Comparison of ENCODE assay signal across 8 mouse cellular contexts in genomic region chr11:74821463-74821862, GRCm38 (mm10). TPM values are rescaled to one million over a fixed set of nuclear protein-coding genes. Genes with fewer than 3 reads are reported as not detected.
DNase-seq lines count a peak whose midpoint lies in the region; ATAC-seq and TF ChIP-seq lines count a peak whose summit lies in the region.

No protein-coding gene starts in this region.

- no peak overlapping the region for H3K4me3 ChIP-seq in kidney, embryonic 16.5 days (ENCODE audit: low read length)
- no peak overlapping the region for H3K4me3 ChIP-seq in kidney, postnatal 0 days (replicated peaks; ENCODE audit: low read depth, low read length)
- H3K4me3 ChIP-seq in neural tube, embryonic 15.5 days (replicated peaks) = no peak overlapping the region
- no peak overlapping the region for H3K4me3 ChIP-seq in midbrain, embryonic 11.5 days (ENCODE audit: low read depth, low read length)

- H3K27me3 ChIP-seq in kidney, embryonic 16.5 days (ENCODE audit: insufficient read depth, low read length) = no peaks in the 10 kb centered on the region
- H3K27me3 ChIP-seq in kidney, postnatal 0 days (ENCODE audit: insufficient read depth, low read length) = no peaks in the 10 kb centered on the region
- no peaks in the 10 kb centered on the region for H3K27me3 ChIP-seq in neural tube, embryonic 15.5 days (replicated peaks)
- no peaks in the 10 kb centered on the region for H3K27me3 ChIP-seq in midbrain, embryonic 11.5 days (ENCODE audit: control insufficient read depth, insufficient read depth, low read length)

- H3K4me1 ChIP-seq in kidney, embryonic 16.5 days (ENCODE audit: insufficient read depth, low read length) = peaks cover 7% of the 10 kb centered on the region; the same call in 1 of the 2 replicates
- H3K4me1 ChIP-seq in kidney, postnatal 0 days (replicated peaks; ENCODE audit: insufficient read depth, low read length) = peaks cover 6% of the 10 kb centered on the region
- H3K4me1 ChIP-seq in neural tube, embryonic 15.5 days = no peaks in the 10 kb centered on the region
- no peaks in the 10 kb centered on the region for H3K4me1 ChIP-seq in midbrain, embryonic 11.5 days (ENCODE audit: control insufficient read depth, insufficient read depth, low read length)

- H3K9me3 ChIP-seq in kidney, embryonic 16.5 days (ENCODE audit: low read length) = no peaks in the 10 kb centered on the region
- H3K9me3 ChIP-seq in kidney, postnatal 0 days (replicated peaks; ENCODE audit: low read length) = no peaks in the 10 kb centered on the region
- no peaks in the 10 kb centered on the region for H3K9me3 ChIP-seq in neural tube, embryonic 15.5 days (replicated peaks)
- no peaks in the 10 kb centered on the region for H3K9me3 ChIP-seq in midbrain, embryonic 11.5 days (ENCODE audit: control insufficient read depth, low read length)

- WGBS in kidney, embryonic 16.5 days = 12% methylated on average over 1 of the region's 1 CpGs
- 19% methylated on average over 1 of the region's 1 CpGs for WGBS in kidney, postnatal 0 days
- WGBS in neural tube, embryonic 15.5 days = 45% methylated on average over 1 of the region's 1 CpGs
- 33% methylated on average over 1 of the region's 1 CpGs for WGBS in midbrain, embryonic 11.5 days

- peak; percentile 48 for DNase-seq in adrenal gland, adult 2 months
- no peak for DNase-seq in adrenal gland, postnatal 25 days
- peak; percentile 53 for DNase-seq in kidney, adult 18-20 months
- DNase-seq in A20 (ENCODE audit: low read depth, low spot score) = peak; percentile 24
- peak; percentile 69 for DNase-seq in kidney, postnatal 0 days (ENCODE audit: low spot score)
- no peak for DNase-seq in midbrain, embryonic 11.5 days (ENCODE audit: low spot score, missing footprints)

- H3K9ac ChIP-seq in kidney, embryonic 16.5 days (replicated peaks; ENCODE audit: low read length) = no peak overlapping the region
- H3K9ac ChIP-seq in kidney, postnatal 0 days (ENCODE audit: low read depth, low read length) = no peak overlapping the region
- H3K9ac ChIP-seq in neural tube, embryonic 15.5 days (replicated peaks) = no peak overlapping the region
- no peak overlapping the region for H3K9ac ChIP-seq in midbrain, embryonic 11.5 days (ENCODE audit: low read length)

- H3K4me2 ChIP-seq in kidney, embryonic 16.5 days (replicated peaks; ENCODE audit: low read depth, low read length) = no peak overlapping the region
- no peak overlapping the region for H3K4me2 ChIP-seq in kidney, postnatal 0 days (ENCODE audit: low read length)
- H3K4me2 ChIP-seq in neural tube, embryonic 15.5 days = no peak overlapping the region
- H3K4me2 ChIP-seq in midbrain, embryonic 11.5 days = no peak overlapping the region

- peaks cover 22% of the 10 kb centered on the region for H3K36me3 ChIP-seq in kidney, embryonic 16.5 days (ENCODE audit: insufficient read depth, low read length)
- H3K36me3 ChIP-seq in kidney, postnatal 0 days (ENCODE audit: insufficient read depth, low read length) = peaks cover 17% of the 10 kb centered on the region
- H3K36me3 ChIP-seq in neural tube, embryonic 15.5 days = peaks cover 28% of the 10 kb centered on the region
- no peaks in the 10 kb centered on the region for H3K36me3 ChIP-seq in midbrain, embryonic 11.5 days (ENCODE audit: control insufficient read depth, insufficient read depth, low read length)

- no peak overlapping the region for H3K27ac ChIP-seq in kidney, embryonic 16.5 days (ENCODE audit: low read length)
- no peak overlapping the region for H3K27ac ChIP-seq in kidney, postnatal 0 days
- H3K27ac ChIP-seq in neural tube, embryonic 15.5 days (replicated peaks) = no peak overlapping the region
- H3K27ac ChIP-seq in midbrain, embryonic 11.5 days (ENCODE audit: low read depth, low read length) = no peak overlapping the region

- TF ChIP-seq CTCF in kidney, postnatal 0 days (IDR thresholded peaks at IDR 0.05; ENCODE audit: low read depth) = peak; percentile 69

- ATAC-seq in kidney, embryonic 16.5 days (ENCODE audit: low FRiP score, low TSS enrichment) = no peak
- no peak for ATAC-seq in kidney, postnatal 0 days (replicated peaks; ENCODE audit: low FRiP score, low read depth)
- no peak for ATAC-seq in neural tube, embryonic 15.5 days (ENCODE audit: low FRiP score)
- no peak for ATAC-seq in midbrain, embryonic 11.5 days (ENCODE audit: low FRiP score)

RNA-seq across cellular contexts. Expression of gene Mnt, which starts 9.3 kb away (rescaled TPM):
- total RNA-seq in adrenal gland, adult 2 months (2021) = 10 to 100 TPM; 23.4 to 25.2 TPM
- polyA plus RNA-seq in adrenal gland, adult 2 months (2012; rRNA removed) = 31.1 and 46.9 TPM in 2 replicates
- 35.5 and 37.7 TPM in 2 replicates for total RNA-seq in adrenal gland, postnatal 25 days (2021)
- polyA plus RNA-seq in kidney, embryonic 16.5 days (2015; fragmentation: Nextera tagmentation; extraction: Ambion mirVana) = 4.7 and 4.8 TPM in 2 replicates
- 5.5 and 5.7 TPM in 2 replicates for polyA plus RNA-seq in kidney, postnatal 0 days (2015; fragmentation: Nextera tagmentation; extraction: Ambion mirVana)
- 7.0 and 7.3 TPM in 2 replicates for polyA plus RNA-seq in neural tube, embryonic 15.5 days (2015; fragmentation: Nextera tagmentation; extraction: Ambion mirVana)
- polyA plus RNA-seq in midbrain, embryonic 11.5 days (2014; fragmentation: Nextera tagmentation; extraction: Ambion mirVana) = 3.7 and 4.5 TPM in 2 replicates

RNA-seq across cellular contexts. Expression of gene Mettl16, which starts 50.8 kb away (rescaled TPM):
- 10 to 100 TPM; 33.2 to 33.7 TPM for total RNA-seq in adrenal gland, adult 2 months (2021)
- 1.5 and 3.2 TPM in 2 replicates for polyA plus RNA-seq in adrenal gland, adult 2 months (2012; rRNA removed)
- 34.2 and 35.9 TPM in 2 replicates for total RNA-seq in adrenal gland, postnatal 25 days (2021)
- polyA plus RNA-seq in kidney, embryonic 16.5 days (2015; fragmentation: Nextera tagmentation; extraction: Ambion mirVana) = 53.3 and 59.4 TPM in 2 replicates
- 27.1 and 31.6 TPM in 2 replicates for polyA plus RNA-seq in kidney, postnatal 0 days (2015; fragmentation: Nextera tagmentation; extraction: Ambion mirVana)
- 45.5 and 53.7 TPM in 2 replicates for polyA plus RNA-seq in neural tube, embryonic 15.5 days (2015; fragmentation: Nextera tagmentation; extraction: Ambion mirVana)
- 48.5 and 51.8 TPM in 2 replicates for polyA plus RNA-seq in midbrain, embryonic 11.5 days (2014; fragmentation: Nextera tagmentation; extraction: Ambion mirVana)

Comparison
In these comparisons a context has a peak if more than half of its experiments do, and no peak if none do; other contexts are left out.
1. DNase-seq: peak in adrenal gland, adult 2 months (single experiment), kidney, adult 18-20 months (single experiment), A20 (single experiment) and kidney, postnatal 0 days (single experiment); none in adrenal gland, postnatal 25 days (single experiment) and midbrain, embryonic 11.5 days (single experiment).